Mouse (Mus musculus) thymus, postnatal 25 days (tissue): ENCODE data around the gene Ddhd1.

Source experiments
- DNase-seq: peaks from one replicate; pipeline ENCODE4 v3.0.0; 2022

The Ddhd1 gene

DNA sequence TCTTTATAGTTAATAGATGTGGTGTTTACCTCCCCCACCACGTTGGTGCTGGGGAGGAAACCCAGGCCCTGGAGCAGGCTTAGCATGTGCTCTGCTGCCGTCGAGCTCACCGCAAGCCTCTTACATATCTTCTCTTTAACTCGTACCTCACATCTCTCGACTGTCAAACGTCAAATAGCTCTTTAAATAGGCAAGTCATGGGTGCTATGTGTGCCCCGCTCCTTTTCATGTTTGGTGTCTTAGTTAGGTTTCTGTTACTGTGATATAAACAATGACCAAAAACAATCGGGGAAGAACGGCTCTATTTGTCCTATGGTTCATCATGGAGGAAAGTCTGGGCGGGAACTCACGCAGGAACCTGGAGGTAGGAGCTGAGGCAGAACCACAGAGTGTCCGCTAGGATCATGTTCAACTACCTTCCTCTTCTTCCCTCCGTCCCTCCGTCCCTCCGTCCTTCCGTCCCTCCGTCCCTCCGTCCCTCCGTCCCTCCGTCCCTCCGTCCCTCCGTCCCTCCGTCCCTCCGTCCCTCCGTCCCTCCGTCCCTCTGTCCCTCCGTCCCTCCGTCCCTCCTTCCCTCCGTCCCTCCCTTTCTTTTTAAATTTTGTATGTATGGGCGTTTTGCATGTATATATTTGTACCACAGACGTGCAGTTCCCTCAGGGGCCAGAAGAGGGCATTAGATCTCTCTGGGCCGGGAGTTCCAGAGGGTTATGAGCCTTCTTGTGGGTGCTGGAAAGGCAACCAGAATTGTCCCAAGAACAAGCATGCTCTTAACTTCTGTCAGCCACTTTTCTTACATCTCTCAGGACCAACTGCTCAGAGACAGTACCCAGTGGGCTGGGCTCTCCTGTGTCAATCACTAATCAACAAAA lies 91.6 kb downstream of the Ddhd1 start:
- DNase-seq, result peak; percentile 65

DNA sequence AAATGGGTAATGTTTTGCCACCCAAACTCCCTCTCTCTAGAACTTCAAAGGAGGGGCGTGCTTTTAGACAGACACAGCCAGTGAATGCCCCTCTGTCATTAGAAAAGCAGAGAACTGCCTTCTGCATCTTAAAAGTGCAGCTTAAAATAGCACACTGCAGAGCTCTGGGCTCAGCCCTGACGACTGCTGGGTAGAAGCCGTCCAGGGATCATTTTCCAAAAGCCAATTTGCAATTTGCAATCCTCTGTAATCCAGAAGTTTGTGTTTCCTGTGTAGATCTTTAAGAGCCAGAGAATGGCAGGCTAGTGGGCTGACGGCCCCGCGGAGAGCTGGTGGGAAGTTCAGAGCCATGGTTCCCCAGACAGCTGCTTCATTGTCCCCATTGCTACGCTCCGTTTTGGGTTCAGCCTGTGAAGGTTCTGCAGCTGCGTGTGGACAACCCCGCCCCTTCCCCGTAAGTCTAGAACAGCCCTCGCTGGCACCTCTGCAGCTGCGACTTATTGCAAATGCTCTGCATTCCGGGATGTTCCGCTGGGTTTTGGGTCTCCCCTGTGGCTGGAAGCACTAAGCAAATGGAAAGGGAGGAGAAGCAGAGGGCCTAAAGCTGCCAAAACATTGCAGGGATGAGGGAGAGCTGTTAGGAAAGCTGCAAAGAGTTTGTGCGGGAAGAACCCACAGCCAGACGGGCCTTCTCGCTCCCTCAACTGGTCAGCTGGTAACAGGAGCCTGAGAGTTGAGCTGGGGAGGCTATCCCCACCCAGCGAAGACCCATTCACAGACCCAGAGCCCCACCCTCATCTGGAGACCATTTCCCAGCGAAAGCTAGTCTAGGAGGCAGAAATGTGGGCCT lies 92.5 kb downstream of the Ddhd1 start:
- DNase-seq, result peak; percentile 6

DNA sequence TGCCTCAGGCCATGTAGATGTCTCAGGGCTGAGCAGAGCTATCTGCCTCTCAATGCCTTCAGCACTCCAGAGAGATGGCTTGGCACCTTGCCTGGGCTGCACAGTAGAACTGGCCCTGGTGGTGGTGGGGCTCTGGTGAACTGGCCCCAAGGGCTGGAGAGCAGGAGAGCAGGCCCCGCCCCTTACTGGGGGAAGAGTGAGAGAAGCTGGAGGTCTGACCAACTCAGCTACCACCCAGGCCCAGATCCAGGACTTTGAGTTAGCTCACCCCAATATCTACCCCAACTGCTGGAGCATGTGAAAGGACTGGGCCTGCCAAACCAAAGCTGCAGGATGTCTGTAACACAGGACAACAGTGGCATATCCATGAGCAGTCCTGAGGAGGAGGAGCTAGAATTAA lies 94.4 kb downstream of the Ddhd1 start:
- no peak for DNase-seq

DNA sequence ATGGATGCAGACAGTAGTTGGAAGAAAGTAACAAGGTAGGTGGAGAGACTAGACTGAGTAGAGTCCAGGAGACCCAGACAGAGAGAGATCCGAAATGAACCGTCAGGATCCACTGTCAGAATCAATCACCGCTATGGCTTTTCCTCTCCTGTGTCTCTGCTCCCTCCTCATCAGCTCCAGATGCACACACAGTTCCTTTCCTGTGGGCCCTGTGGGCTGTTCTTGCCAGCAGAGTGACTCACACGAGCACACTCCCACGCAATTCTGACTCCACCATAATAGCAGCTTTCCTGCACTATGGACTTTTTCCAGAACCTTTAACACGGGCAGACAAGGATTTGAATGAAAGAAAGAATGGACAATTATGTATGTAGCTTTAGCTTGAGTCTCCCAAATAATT lies 96.3 kb downstream of the Ddhd1 start:
- DNase-seq, result no peak

DNA sequence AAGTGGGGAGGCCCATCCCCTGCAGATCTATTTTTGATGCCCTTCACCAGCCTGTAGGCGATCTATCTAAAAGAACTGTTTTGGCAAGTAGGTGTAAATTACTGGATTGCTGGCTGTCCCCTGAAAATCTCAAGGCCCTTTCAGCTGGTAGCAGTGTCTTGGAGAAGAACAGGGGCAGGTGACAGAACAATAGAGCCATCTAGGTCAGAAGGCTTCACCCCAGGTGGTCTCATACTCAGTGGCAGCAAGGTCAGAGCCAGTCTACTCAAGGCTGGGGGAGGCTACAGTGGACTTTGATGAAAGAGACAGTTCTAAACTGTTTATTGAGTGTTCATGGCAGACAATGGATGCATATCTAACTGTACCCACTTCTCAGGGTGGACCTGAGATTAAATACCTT lies 98.9 kb downstream of the Ddhd1 start:
- no peak for DNase-seq

DNA sequence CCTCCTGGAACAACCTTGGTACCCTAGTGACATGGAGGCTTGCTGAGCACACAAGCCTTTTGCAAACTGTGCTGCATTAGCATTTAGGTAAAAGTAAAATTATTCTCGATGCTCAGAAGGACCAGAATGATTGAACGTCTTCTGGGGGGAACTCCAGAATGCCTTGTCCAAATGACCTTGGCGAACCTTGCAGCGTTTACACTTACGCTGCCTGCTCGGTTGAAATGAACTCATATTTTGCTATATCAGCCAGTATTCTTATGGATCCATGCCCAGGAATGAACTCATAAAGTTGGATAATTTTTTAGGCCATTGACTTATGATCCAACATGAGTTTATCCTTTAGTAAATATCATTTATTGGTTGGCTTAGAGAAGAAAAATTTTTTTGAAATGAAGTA lies 103.6 kb downstream of the Ddhd1 start:
- no peak for DNase-seq

DNA sequence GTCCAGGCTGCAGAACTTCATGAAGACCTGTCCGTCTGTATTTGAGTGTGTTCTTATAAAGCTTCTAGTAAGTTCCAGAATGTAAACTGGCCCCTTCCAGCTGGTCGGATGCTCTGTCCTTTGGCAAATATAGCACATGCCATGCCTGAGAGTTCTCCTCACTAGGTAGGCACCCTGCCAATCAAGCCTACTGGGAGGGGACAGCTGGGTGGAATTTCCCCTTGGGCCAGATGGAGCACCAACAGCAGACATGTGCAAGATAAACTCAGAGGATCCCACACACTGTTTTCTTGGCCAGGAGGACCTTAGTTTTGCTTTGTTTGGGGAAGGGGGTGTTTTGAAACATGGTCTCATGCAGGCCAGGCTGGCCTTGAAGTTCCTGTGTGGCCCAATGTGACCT lies 104.1 kb downstream of the Ddhd1 start:
- no peak for DNase-seq

DNA sequence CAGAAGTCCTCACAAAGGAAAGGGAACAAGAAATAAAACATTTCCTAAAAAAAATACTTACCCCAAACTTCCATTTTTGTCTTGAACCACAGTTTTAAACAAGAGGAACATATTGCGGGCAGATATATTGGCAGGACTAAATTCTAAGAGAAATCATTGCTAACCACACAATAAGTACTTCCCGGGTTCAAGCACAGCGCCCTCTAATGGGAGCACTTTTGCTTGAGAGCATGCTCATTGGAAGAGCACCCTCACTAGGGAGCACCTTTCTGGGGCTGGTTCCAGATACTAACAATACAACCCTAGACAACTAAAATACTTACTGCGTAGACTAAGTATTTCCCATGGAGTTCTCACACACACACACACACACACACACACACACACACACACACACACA lies 105.5 kb downstream of the Ddhd1 start:
- no peak for DNase-seq

DNA sequence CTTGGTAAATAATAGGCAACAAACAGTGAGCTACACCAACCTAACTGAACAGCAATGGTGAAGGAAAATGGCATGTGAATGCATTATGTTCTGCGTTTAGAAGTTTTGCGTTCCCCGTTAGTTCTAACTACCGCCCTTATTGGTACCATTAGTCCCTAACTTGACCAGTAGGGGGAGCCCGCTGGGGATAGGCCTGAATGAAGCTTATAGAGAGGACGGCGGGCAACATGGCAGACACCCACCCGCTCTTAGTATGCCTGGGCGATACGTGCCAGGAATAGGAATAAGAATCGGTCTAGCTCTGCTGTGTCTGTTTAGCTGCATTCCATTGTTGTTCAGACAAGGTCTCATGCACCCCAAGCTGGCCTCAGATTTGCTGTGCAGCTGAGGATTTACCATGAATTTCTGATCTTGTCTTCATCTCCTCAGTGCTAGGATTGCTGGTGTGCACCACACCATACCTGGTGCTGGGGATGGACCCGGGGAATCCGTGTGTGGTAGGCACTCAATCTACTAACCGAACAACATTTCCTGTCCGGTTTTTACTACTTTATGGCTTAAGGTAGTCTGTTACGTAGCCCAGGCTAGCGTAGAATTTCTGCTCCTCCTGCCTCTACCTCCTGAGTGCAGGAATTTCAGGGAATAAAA lies 106.7 kb downstream of the Ddhd1 start:
- DNase-seq, result peak; percentile 18

DNA sequence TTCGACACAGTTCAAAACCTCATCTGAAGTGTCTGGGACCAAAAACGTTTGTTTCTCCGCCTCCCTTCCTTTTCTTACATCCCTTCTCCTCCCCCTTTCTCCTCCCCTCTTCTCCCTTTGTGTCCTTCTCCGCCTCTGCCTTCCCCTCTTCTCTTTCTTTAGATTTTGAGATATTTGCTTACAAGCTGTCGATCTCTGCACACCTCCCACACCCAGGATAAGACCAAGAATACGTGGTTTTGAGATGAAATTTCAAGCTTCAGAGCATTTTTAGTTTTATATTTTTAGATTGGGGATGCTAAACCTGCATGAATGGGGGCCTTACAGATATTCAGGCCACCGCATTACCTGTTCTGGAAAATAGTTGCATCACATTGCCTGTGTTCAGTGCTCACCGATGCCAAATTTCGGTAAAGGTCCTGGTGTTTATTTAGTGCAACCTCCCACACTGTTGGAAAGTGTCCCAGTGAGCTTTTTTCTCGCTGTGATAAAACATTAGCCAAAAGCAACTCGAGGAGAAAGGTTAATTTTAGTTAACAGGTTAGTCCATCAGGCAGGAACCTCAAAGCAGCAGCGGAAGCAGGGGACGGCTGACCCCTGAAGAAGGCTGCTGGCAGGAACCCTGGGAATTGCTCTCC lies 107.8 kb downstream of the Ddhd1 start:
- DNase-seq, result no peak

DNA sequence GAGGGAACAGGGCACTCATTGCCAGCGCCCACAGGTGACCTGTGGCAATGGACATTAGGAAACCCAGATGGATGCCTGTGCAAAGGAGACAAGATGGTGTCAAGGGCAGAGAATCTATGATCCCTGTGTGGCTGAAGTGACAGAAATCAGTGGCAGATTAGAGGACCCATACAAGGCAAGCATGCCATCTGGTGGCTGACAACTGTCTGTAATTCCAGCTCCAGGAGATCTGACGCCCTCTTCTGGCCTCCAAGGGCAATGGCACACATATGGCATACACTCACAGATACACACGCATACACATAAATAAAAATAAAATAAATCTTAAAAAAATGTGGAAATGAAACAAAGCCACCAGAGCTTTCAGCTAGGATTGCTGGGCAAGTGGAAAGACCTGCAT lies 109.8 kb downstream of the Ddhd1 start:
- no peak for DNase-seq

DNA sequence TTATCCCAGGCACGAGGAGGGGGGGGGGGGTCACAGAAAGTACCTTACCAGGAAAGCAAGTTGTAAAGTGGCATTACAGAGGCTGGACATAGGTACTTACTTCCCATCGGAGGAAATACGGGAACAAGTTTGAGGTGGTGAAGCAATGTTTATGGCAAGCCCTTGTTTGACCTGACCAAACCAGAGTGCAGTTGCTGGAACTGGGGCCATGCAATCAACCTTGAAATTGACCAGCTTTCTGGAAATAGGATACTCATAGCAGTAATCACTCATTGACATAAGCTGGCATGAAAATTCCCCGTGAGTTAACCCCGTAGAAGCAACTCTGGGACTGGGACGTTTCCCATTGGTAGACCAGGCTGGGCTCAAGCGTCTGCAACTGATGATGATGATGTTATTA lies 113.0 kb downstream of the Ddhd1 start:
- DNase-seq, result no peak

DNA sequence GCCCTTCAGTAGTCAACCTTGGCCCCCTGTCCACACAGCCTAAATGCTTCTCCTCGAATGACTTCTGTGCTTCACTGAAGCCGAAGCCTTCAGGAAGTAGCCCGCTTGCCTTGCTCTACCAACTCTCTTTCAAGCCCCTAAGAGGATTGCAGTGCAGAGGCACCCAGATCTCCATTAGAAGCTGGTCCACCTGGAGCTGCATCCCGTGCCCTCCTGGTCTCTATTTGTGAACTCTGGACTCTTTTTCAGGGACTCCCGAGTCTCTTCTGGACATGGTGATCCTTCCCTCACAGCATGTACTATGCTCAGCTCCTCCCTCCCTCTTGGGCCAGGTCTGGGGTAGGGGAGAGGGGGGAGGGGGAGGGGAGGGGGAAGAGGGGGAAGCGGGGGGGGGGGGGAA lies 113.9 kb downstream of the Ddhd1 start:
- DNase-seq, result no peak

DNA sequence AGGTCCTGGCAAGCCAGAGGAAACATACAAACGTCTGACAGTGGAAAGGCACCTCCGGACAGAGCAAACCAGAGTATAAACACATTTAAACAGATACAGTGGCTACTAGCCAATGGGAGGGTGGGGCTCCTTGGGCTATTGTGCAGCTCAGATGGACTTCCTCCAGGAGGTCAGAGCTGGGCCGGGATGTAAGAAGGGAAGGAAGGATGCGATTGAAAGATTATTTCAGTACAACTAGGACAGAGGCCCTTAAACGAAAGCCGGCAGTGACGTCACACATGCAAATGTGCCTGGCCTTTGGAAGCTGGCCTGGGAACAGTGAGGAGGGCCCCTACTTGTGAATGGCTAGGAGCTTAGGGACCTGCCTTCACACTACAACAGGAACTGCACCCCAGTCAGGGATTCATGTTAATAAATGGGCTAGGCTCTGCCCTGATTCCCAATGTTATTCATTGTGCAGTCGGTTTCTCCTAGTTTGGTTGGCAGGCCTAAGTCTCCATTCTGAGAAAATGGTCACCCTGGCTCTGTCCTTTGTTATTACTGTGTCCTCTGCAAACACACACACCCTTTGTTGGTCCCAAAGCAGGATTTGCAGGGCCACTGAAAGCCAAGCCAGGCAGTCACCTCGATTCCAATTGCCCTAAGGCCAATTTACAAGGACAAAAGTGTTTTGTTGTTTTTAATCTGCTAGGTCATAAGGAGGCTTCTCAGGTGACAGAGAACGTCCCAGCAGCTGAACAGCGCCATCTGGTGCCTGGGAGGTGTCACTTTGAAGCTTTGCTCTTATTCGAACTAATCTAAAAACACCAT lies 118.1 kb downstream of the Ddhd1 start:
- DNase-seq, result peak; percentile 11
